Mouse (Mus musculus): ENCODE data around the gene Stx1b. TPM values are rescaled to one million over a fixed set of nuclear protein-coding genes. Genes with fewer than 3 reads are reported as not detected.

The Stx1b gene
- polyA plus RNA-seq, 1 experiment from 2014 or later = 33.3 TPM

DNA sequence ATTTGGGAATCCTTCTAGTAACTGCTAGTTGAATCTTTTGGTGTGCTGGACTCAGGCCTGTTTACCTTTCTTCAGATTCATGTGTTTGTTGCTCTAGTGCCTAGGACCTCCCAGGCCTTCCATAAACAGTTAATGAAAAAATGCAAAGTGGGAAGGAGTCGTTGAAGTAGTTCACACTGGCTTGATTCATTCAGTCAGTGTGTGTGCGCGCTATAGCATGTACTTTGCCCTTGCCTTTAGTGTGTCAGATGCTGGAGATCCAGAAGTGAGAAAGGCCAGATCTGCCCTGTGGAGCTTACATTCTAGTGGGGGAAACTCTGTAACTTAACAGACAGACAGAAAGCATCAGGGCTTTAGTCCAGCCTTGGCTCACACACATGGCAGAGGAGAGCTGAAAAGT, 63.9 kb downstream of the Stx1b start:
- Histone ChIP-seq H3K4me2 (replicated peaks) (no peak overlapping the region), H3K9ac (replicated peaks) (no peak overlapping the region), H3K9me3 (no peaks in the 10 kb centered on the region), H3K27me3 (no peaks in the 10 kb centered on the region), H3K36me3 (peaks cover 86% of the 10 kb centered on the region), H3K27ac (no peak overlapping the region), H3K4me3 (replicated peaks) (no peak overlapping the region), H3K4me1 (replicated peaks) (peaks cover 21% of the 10 kb centered on the region)
- no peak for ATAC-seq
- 83% methylated on average over 3 of the region's 3 CpGs for WGBS

DNA sequence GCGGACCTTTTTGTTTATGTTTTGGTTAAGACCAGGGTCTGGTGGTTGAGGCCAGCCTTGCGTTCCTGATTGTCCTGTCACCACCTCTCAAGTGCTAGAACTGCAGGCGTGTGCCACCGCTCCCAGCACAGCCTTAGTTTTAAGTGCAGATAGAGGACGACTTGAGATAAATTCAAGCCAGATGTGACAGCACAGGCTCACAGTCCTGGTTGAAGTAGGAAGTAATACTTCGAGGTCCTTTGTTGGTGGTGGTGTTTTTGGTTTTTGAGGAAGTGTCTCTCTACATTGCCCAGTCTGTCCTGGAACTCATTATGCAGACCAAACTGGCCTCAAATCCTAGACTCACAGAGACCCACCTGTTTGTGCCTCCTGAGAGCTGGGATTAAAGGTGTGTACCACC, 64.6 kb downstream of the Stx1b start:
- no peaks in the 10 kb centered on the region for H3K9me3 ChIP-seq
- no peak overlapping the region for H3K4me3 ChIP-seq (replicated peaks)
- H3K4me1 ChIP-seq (replicated peaks) = peaks cover 25% of the 10 kb centered on the region
- H3K9ac ChIP-seq (replicated peaks) = no peak overlapping the region
- H3K36me3 ChIP-seq = peaks cover 86% of the 10 kb centered on the region
- H3K27me3 ChIP-seq = no peaks in the 10 kb centered on the region
- 80% methylated on average over 6 of the region's 6 CpGs for WGBS
- no peak for ATAC-seq
- no peak overlapping the region for H3K4me2 ChIP-seq (replicated peaks)
- H3K27ac ChIP-seq = no peak overlapping the region

Other genes starting within 250 kb of the Stx1b start
- 13.0 and 14.5 TPM in 2 replicates for gene Ccdc189, start 236.0 kb downstream of the Stx1b start, polyA plus RNA-seq (2015; fragmentation: Nextera tagmentation; extraction: Ambion mirVana)
- 53.3 and 54.4 TPM in 2 replicates for gene Rnf40, start 235.8 kb downstream of the Stx1b start, polyA plus RNA-seq (2015; fragmentation: Nextera tagmentation; extraction: Ambion mirVana)
- 30.8 and 32.5 TPM in 2 replicates for gene Zfp629, start 208.8 kb downstream of the Stx1b start, polyA plus RNA-seq (2015; fragmentation: Nextera tagmentation; extraction: Ambion mirVana)
- 39.2 and 52.2 TPM in 2 replicates for gene Bcl7c, start 115.6 kb downstream of the Stx1b start, polyA plus RNA-seq (2015; fragmentation: Nextera tagmentation; extraction: Ambion mirVana)
- gene Ctf1, start 111.8 kb downstream of the Stx1b start, polyA plus RNA-seq (2015; fragmentation: Nextera tagmentation; extraction: Ambion mirVana) = 1.6 and 3.0 TPM in 2 replicates
- gene Ctf2, start 92.4 kb downstream of the Stx1b start, polyA plus RNA-seq (2015; fragmentation: Nextera tagmentation; extraction: Ambion mirVana) = 0.14 and 0.17 TPM in 2 replicates
- 10.6 and 11.6 TPM in 2 replicates for gene Fbxl19, start 80.0 kb downstream of the Stx1b start, polyA plus RNA-seq (2015; fragmentation: Nextera tagmentation; extraction: Ambion mirVana)
- gene Orai3, start 54.7 kb downstream of the Stx1b start, polyA plus RNA-seq (2015; fragmentation: Nextera tagmentation; extraction: Ambion mirVana) = 5.9 and 6.1 TPM in 2 replicates
- gene Setd1a, start 47.9 kb downstream of the Stx1b start, polyA plus RNA-seq (2015; fragmentation: Nextera tagmentation; extraction: Ambion mirVana) = 19.7 and 22.7 TPM in 2 replicates
- not detected in 2 replicates for gene Gm49388, start 38.9 kb downstream of the Stx1b start, polyA plus RNA-seq (2015; fragmentation: Nextera tagmentation; extraction: Ambion mirVana)
- gene Hsd3b7, start 23.9 kb downstream of the Stx1b start, polyA plus RNA-seq (2015; fragmentation: Nextera tagmentation; extraction: Ambion mirVana) = 8.6 and 9.2 TPM in 2 replicates
- gene Stx4a, start 255 bp downstream of the Stx1b start, polyA plus RNA-seq (2015; fragmentation: Nextera tagmentation; extraction: Ambion mirVana) = 15.6 and 24.1 TPM in 2 replicates
- gene Zfp646, start 51.7 kb upstream of the Stx1b start, polyA plus RNA-seq (2015; fragmentation: Nextera tagmentation; extraction: Ambion mirVana) = 13.6 and 16.0 TPM in 2 replicates
- gene Zfp668, start 52.3 kb upstream of the Stx1b start, polyA plus RNA-seq (2015; fragmentation: Nextera tagmentation; extraction: Ambion mirVana) = 41.9 and 45.6 TPM in 2 replicates
- 0.53 and 1.0 TPM in 2 replicates for gene Prss53, start 66.4 kb upstream of the Stx1b start, polyA plus RNA-seq (2015; fragmentation: Nextera tagmentation; extraction: Ambion mirVana)
- gene Gm21974, start 70.9 kb upstream of the Stx1b start, polyA plus RNA-seq (2015; fragmentation: Nextera tagmentation; extraction: Ambion mirVana) = not detected in 2 replicates
- gene Vkorc1, start 71.1 kb upstream of the Stx1b start, polyA plus RNA-seq (2015; fragmentation: Nextera tagmentation; extraction: Ambion mirVana) = 51.9 and 54.9 TPM in 2 replicates
- gene Bckdk, start 79.5 kb upstream of the Stx1b start, polyA plus RNA-seq (2015; fragmentation: Nextera tagmentation; extraction: Ambion mirVana) = 74.7 and 74.8 TPM in 2 replicates
- gene Kat8, start 88.0 kb upstream of the Stx1b start, polyA plus RNA-seq (2015; fragmentation: Nextera tagmentation; extraction: Ambion mirVana) = 51.0 and 56.0 TPM in 2 replicates
- 0.20 and 0.35 TPM in 2 replicates for gene Prss8, start 105.6 kb upstream of the Stx1b start, polyA plus RNA-seq (2015; fragmentation: Nextera tagmentation; extraction: Ambion mirVana)
- 11.8 and 12.7 TPM in 2 replicates for gene Prss36, start 122.2 kb upstream of the Stx1b start, polyA plus RNA-seq (2015; fragmentation: Nextera tagmentation; extraction: Ambion mirVana)
- gene Fus, start 142.9 kb upstream of the Stx1b start, polyA plus RNA-seq (2015; fragmentation: Nextera tagmentation; extraction: Ambion mirVana) = 415 and 452 TPM in 2 replicates
- gene Pycard, start 169.3 kb upstream of the Stx1b start, polyA plus RNA-seq (2015; fragmentation: Nextera tagmentation; extraction: Ambion mirVana) = 3.9 and 4.1 TPM in 2 replicates
- gene Trim72, start 179.4 kb upstream of the Stx1b start, polyA plus RNA-seq (2015; fragmentation: Nextera tagmentation; extraction: Ambion mirVana) = not detected in 2 replicates
- gene Itgam, start 238.1 kb upstream of the Stx1b start, polyA plus RNA-seq (2015; fragmentation: Nextera tagmentation; extraction: Ambion mirVana) = 0.58 and 0.71 TPM in 2 replicates
- gene Gm49368, start 238.1 kb upstream of the Stx1b start, polyA plus RNA-seq (2015; fragmentation: Nextera tagmentation; extraction: Ambion mirVana) = not detected in 2 replicates

Data from midbrain, embryonic 13.5 days (tissue).